Mouse (Mus musculus) neural tube, embryonic 11.5 days (tissue): ENCODE results near the gene Gm4779. TPM values are rescaled to one million over a fixed set of nuclear protein-coding genes. Genes with fewer than 3 reads are reported as not detected.
"Not testable (repeated sequence)": the region's sequence is repeated elsewhere in the genome, so short reads cannot be mapped to it uniquely, and the experiment has no call there.

ENCODE experiments used
- ATAC-seq: fragments of 200-750 bp; cut with Nextera tagmentation; 2 replicates; pipeline ENCODE4 v1.8.0; 2017; ENCODE audit warnings: moderate number of reproducible peaks, mild to moderate bottlenecking, moderate TSS enrichment, moderate library complexity; ENCODE audit not compliant: insufficient read depth, low FRiP score, low TSS enrichment
- DNase-seq: peaks from one replicate; pipeline ENCODE4 v3.0.0-alpha.2; 2015; ENCODE audit warnings: low spot score
- H3K27ac ChIP-seq: fragments of 300-500 bp; sonication (generic); 2 replicates; pipeline ENCODE4 v1.5.1; 2014; ENCODE audit warnings: low read depth, mild to moderate bottlenecking, low read length
- H3K27me3 ChIP-seq: fragments of 300-500 bp; sonication (generic); 2 replicates; pipeline ENCODE4 v1.6.1; 2014; ENCODE audit warnings: mild to moderate bottlenecking, low read length, mixed read lengths; ENCODE audit not compliant: control insufficient read depth, insufficient read depth
- H3K36me3 ChIP-seq: fragments of 300-500 bp; sonication (generic); 2 replicates; pipeline ENCODE4 v1.6.1; 2014; ENCODE audit warnings: mild to moderate bottlenecking, low read length, moderate library complexity, mixed read lengths; ENCODE audit not compliant: control insufficient read depth, insufficient read depth
- H3K4me1 ChIP-seq: fragments of 300-500 bp; sonication (generic); 2 replicates; pipeline ENCODE4 v1.6.1; 2014; ENCODE audit warnings: low read length, mixed read lengths; ENCODE audit not compliant: control insufficient read depth, insufficient read depth
- H3K4me2 ChIP-seq: fragments of 300-500 bp; sonication (generic); 2 replicates; pipeline ENCODE4 v1.6.1; 2014; ENCODE audit warnings: low read depth, mild to moderate bottlenecking, moderate library complexity
- H3K4me3 ChIP-seq: fragments of 300-500 bp; sonication (generic); 2 replicates; pipeline ENCODE4 v1.5.1; 2014; ENCODE audit warnings: low read depth, low read length
- H3K9ac ChIP-seq: fragments of 300-500 bp; sonication (generic); 2 replicates; pipeline ENCODE4 v1.6.1; 2014; ENCODE audit warnings: mild to moderate bottlenecking, low read length
- H3K9me3 ChIP-seq: fragments of 300-500 bp; sonication (generic); 2 replicates; pipeline ENCODE4 v1.6.1; 2016; ENCODE audit warnings: low read length; ENCODE audit not compliant: control insufficient read depth
- WGBS: fragments of 180-500 bp; shearing (Covaris S2); extraction: QIAGEN DNeasy Blood & Tissue Kit; methylation state at CpG from one replicate; pipeline ENCODE4 v1.1.7; 2014; 5-methylcytosine and 5-hydroxymethylcytosine counted together
- polyA plus RNA-seq: library from polyadenylated mRNA; unstranded; fragments of >200 nt; fragmentation: Nextera tagmentation; extraction: Ambion mirVana; gene quantifications from 2 replicates; pipeline ENCODE4 v1.2.1, GENCODE M21; 2014

Gm4779 gene
- not detected in 2 replicates for polyA plus RNA-seq

- DNase-seq = no peak
- Histone ChIP-seq H3K9me3 (no peaks in the 10 kb centered on the region), H3K4me3 (no peak within 1 kb of the TSS), H3K36me3 (no peaks in the 10 kb centered on the region), H3K9ac (no peak within 1 kb of the TSS), H3K4me1 (no peaks in the 10 kb centered on the region), H3K4me2 (no peak within 1 kb of the TSS), H3K27me3 (no peaks in the 10 kb centered on the region), H3K27ac (no peak within 1 kb of the TSS)
- WGBS = 91% methylated on average over 26 of the region's 35 CpGs
- no peak for ATAC-seq
These were observed at the start of gene Gm4779, which contains the start of gene 8030474K03Rik for GRCm38 (mm10) chrX:101794342-101794741. Gm4779 (minus strand) TSS chrX:101794423. 8030474K03Rik (plus strand) TSS chrX:101794656.

GRCm38 (mm10) chrX:101819980-101820379 lies 25.8 kb upstream of the Gm4779 start:
- not testable (repeated sequence) for H3K4me3 ChIP-seq, H3K9me3 ChIP-seq, ATAC-seq, H3K9ac ChIP-seq, DNase-seq, H3K27me3 ChIP-seq, H3K36me3 ChIP-seq, H3K4me2 ChIP-seq, H3K27ac ChIP-seq, H3K4me1 ChIP-seq

GRCm38 (mm10) chrX:101819163-101819562 lies 24.9 kb upstream of the Gm4779 start:
- ATAC-seq (no peak), DNase-seq (no peak)
- H3K4me2 ChIP-seq = no peak overlapping the region
- no peaks in the 10 kb centered on the region for H3K9me3 ChIP-seq
- no peak overlapping the region for H3K4me3 ChIP-seq
- no peaks in the 10 kb centered on the region for H3K36me3 ChIP-seq
- H3K9ac ChIP-seq = no peak overlapping the region
- no peak overlapping the region for H3K27ac ChIP-seq
- no peaks in the 10 kb centered on the region for H3K27me3 ChIP-seq
- H3K4me1 ChIP-seq = no peaks in the 10 kb centered on the region
- WGBS = 50% methylated on average over 1 of the region's 1 CpGs

- no peaks in the 10 kb centered on the region for H3K36me3 ChIP-seq
- no peaks in the 10 kb centered on the region for H3K9me3 ChIP-seq
- no peak overlapping the region for H3K4me2 ChIP-seq
- no peak overlapping the region for H3K4me3 ChIP-seq
- DNase-seq = no peak
- H3K4me1 ChIP-seq = no peaks in the 10 kb centered on the region
- no peak for ATAC-seq
- H3K27me3 ChIP-seq = no peaks in the 10 kb centered on the region
- WGBS = 79% methylated on average over 3 of the region's 3 CpGs
- no peak overlapping the region for H3K9ac ChIP-seq
- H3K27ac ChIP-seq = no peak overlapping the region
These were observed 17.5 kb upstream of the Gm4779 start for GRCm38 (mm10) chrX:101811750-101812149.

- no peaks in the 10 kb centered on the region for H3K27me3 ChIP-seq
These were observed 11.3 kb upstream of the Gm4779 start for GRCm38 (mm10) chrX:101805512-101805911.

GRCm38 (mm10) chrX:101791551-101791950 lies 2.7 kb downstream of the Gm4779 start:
- Histone ChIP-seq H3K9me3 (no peaks in the 10 kb centered on the region), H3K4me1 (no peaks in the 10 kb centered on the region), H3K27ac (no peak overlapping the region), H3K36me3 (no peaks in the 10 kb centered on the region), H3K4me2 (no peak overlapping the region), H3K4me3 (no peak overlapping the region), H3K27me3 (no peaks in the 10 kb centered on the region), H3K9ac (no peak overlapping the region)
- DNase-seq (peak; percentile 63), ATAC-seq (no peak)
- WGBS = 49% methylated on average over 4 of the region's 4 CpGs

More at GRCm38 (mm10) chrX:101805512-101805911, 11.3 kb upstream of the Gm4779 start:
- DNase-seq (no peak), ATAC-seq (no peak)
- no peaks in the 10 kb centered on the region for H3K9me3 ChIP-seq
- no peak overlapping the region for H3K4me2 ChIP-seq
- H3K27ac ChIP-seq = no peak overlapping the region
- no peaks in the 10 kb centered on the region for H3K4me1 ChIP-seq
- H3K4me3 ChIP-seq = no peak overlapping the region
- no peak overlapping the region for H3K9ac ChIP-seq
- 37% methylated on average over 2 of the region's 2 CpGs for WGBS
- no peaks in the 10 kb centered on the region for H3K36me3 ChIP-seq

GRCm38 (mm10) chrX:101772035-101772434 lies 22.2 kb downstream of the Gm4779 start:
- Histone ChIP-seq H3K27ac (no peak overlapping the region), H3K27me3 (no peaks in the 10 kb centered on the region), H3K4me1 (no peaks in the 10 kb centered on the region), H3K4me3 (no peak overlapping the region), H3K9ac (no peak overlapping the region), H3K9me3 (no peaks in the 10 kb centered on the region), H3K36me3 (no peaks in the 10 kb centered on the region), H3K4me2 (no peak overlapping the region)
- ATAC-seq = no peak
- 51% methylated on average over 5 of the region's 5 CpGs for WGBS
- peak; percentile 56 for DNase-seq

GRCm38 (mm10) chrX:101770307-101770706 lies 23.9 kb downstream of the Gm4779 start:
- Histone ChIP-seq H3K27ac (no peak overlapping the region), H3K4me3 (no peak overlapping the region), H3K36me3 (no peaks in the 10 kb centered on the region), H3K4me2 (no peak overlapping the region), H3K27me3 (no peaks in the 10 kb centered on the region), H3K9ac (no peak overlapping the region), H3K9me3 (no peaks in the 10 kb centered on the region), H3K4me1 (no peaks in the 10 kb centered on the region)
- no peak for ATAC-seq
- 59% methylated on average over 3 of the region's 3 CpGs for WGBS
- DNase-seq = no peak

- H3K27me3 ChIP-seq = no peaks in the 10 kb centered on the region
These were observed 24.7 kb downstream of the Gm4779 start for GRCm38 (mm10) chrX:101769478-101769877.

More at GRCm38 (mm10) chrX:101769478-101769877, 24.7 kb downstream of the Gm4779 start:
- Histone ChIP-seq H3K9ac (no peak overlapping the region), H3K27ac (no peak overlapping the region), H3K4me1 (no peaks in the 10 kb centered on the region), H3K4me2 (no peak overlapping the region), H3K9me3 (no peaks in the 10 kb centered on the region), H3K4me3 (no peak overlapping the region), H3K36me3 (no peaks in the 10 kb centered on the region)
- DNase-seq (no peak), ATAC-seq (no peak)
- whole genome bisulfite sequencing = 77% methylated on average over 2 of the region's 2 CpGs
